Mouse (Mus musculus): Measurements from ENCODE around the gene Slc39a7. TPM values are rescaled to one million over a fixed set of nuclear protein-coding genes. Genes with fewer than 3 reads are reported as not detected.
A peak's percentile ranks its signal among the peaks of the same experiment; 100 is the strongest.
"Not testable (repeated sequence)": the region's sequence is repeated elsewhere in the genome, so short reads cannot be mapped to it uniquely, and the experiment has no call there.

Gene Slc39a7
- polyA plus RNA-seq, 1 experiment from 2014 or later: 96.5 TPM

DNA sequence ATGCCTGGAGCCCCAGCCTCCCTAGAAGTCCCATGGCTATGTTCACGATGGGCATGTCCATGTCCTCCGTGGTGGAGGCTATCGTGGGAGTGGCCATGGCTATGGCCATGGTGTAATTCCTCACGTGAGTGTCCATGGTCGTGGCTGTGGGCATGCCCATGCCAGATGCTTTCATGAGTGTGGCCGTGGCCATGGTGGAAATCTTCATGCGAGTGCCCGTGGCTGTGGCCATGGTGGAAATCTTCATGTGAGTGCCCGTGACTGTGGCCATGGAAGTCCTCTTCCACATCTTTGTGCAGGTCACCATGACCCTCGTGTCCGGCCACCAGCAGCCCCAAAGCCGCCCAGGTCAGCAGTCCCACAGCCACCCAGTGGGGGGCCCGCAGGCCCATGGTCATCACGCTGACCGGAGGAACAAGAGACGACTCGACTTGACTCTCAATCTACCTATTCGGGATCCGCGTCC is 588 bp downstream of the Slc39a7 start:
- DNase-seq (ENCODE audit: low spot score): peak; percentile 15

- no peak for DNase-seq (ENCODE audit: low spot score)
Observed at GRCm38 (mm10) chr17:34029890-34030595, 1.4 kb downstream of the Slc39a7 start.

DNA sequence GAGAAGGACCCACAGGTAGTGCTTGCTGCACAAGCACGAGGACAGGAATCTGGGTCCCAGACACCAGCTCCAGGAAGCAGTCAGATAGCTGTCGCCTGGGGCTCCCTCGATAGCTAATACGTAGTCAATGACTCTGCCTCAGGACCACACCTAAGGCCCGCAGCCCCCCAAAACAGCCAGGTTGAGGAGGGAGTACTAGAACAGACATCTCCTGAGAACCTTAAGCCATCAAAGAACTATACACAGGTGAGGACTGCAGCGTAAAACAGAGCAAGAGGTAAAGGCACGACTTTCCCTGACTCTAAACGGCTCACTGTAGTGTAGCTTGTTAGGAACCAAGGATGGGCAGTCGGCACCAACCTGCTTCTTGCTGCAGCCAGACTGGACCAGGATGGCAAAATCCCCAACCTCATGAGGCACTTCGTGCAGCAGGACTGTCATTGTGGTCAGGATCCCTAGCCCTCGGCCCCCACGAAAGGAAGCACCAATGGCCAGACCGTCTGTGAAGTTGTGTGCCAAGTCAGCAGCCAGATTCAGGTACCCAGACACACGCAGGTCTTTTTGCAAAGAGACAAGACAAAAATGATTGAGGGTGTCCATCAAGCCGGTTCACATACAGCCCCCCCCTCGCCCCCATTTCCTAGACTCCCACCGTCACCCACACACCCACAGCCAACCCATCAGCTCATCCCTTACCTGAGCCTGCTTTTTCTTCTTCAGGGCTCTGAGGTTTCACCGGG is 2.2 kb downstream of the Slc39a7 start:
- no peak for DNase-seq (ENCODE audit: low spot score)

DNA sequence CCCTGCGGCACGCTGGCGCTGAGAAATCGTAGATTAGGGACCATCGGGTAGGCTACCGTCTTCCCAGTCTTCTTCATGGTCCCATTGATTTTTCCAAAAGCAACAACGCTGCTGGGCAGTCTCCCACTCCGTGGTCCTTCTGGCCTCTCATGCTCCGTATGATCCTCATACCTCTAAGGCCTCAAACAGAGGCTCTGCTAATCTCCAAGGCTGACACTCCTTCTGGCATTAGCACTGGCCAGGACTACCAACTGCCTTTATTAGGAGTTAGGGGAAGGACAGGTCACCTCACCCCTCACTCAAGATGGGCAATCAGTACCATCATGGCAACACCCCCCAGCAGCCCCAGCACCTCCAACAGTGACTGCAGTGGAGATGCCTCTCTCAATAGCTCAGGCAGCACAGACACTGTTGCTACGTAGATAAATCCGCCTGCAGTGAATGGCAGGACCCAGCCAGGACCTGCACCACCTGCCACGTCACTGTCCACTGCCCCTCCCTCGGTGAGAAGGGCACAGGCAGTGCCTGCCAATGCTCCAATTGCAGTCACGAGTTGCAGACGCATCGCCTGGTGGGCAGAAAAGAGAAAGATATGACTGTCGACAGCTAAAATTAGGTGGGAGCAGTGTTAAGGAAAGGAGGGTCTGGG is 2.9 kb downstream of the Slc39a7 start:
- DNase-seq (ENCODE audit: low spot score): no peak

DNA sequence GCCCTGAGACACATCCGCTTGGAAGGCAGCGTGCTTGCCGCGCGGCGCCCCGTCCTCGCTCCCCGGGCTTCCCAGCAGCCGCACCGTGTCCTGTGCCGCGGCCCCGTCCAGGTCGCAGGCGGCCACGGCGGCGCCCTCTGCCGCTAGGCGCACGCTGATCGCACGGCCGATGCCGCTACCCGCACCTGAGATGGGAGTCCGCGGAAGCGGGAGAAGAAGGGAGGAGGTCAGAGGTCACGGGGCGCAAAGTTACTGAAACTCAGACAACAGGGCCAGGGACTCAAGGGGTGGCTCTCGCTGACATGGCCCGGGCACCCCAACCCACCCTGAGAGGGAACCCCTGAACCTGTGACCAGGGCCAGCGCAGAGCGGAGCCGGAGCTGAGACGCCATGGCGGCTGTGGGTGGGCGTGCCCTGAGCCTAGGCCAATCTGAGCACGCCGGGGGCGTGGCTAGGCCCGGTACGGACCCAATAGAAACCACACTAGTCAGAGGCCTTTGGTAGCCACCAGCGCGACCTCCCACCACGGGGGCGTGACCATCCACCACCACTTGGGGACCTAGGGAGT is 3.7 kb downstream of the Slc39a7 start, which contains the start of gene H2-Ke6:
Gene H2-Ke6, minus strand, starts transcription at position 405 of the 568 bp plus-strand sequence.
- peak; percentile 92 for DNase-seq (ENCODE audit: low spot score)

- DNase-seq (ENCODE audit: low spot score): peak; percentile 69
Observed at GRCm38 (mm10) chr17:34026917-34027655, 4.4 kb downstream of the Slc39a7 start.

GRCm38 (mm10) chr17:34026221-34026620 is 5.3 kb downstream of the Slc39a7 start:
- peak; percentile 44 for DNase-seq (ENCODE audit: low spot score)

- no peak for DNase-seq (ENCODE audit: low spot score)
Observed at GRCm38 (mm10) chr17:34025756-34026151, 5.7 kb downstream of the Slc39a7 start.

- DNase-seq (ENCODE audit: low spot score): peak; percentile 57
Observed at GRCm38 (mm10) chr17:34024861-34025755, 6.4 kb downstream of the Slc39a7 start.

- peak; percentile 90 for DNase-seq (ENCODE audit: low spot score)
Observed at GRCm38 (mm10) chr17:34024317-34024821, 7.1 kb downstream of the Slc39a7 start, which contains the start of gene Ring1. Gene Ring1 (minus strand): TSS chr17:34024680.

DNA sequence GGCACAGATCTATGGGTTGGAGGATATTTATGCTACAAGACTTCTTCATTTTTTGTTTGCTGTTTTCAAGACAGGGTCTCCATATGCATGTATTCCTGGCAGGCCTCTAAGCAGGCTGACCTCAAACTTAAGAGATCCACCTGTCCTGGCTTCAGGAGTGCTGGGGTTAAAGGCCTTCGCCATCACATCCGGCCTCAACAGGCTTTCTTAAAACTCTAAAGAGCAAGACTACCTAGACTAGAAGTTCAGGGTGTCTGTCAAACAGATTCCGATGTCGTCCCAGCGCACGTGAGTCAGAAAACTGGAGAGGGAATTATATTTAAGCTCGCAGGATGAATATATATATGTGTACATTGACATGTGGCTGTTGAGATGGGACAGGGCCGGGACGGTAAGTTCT is 7.8 kb downstream of the Slc39a7 start:
- DNase-seq (ENCODE audit: low spot score): no peak

DNA sequence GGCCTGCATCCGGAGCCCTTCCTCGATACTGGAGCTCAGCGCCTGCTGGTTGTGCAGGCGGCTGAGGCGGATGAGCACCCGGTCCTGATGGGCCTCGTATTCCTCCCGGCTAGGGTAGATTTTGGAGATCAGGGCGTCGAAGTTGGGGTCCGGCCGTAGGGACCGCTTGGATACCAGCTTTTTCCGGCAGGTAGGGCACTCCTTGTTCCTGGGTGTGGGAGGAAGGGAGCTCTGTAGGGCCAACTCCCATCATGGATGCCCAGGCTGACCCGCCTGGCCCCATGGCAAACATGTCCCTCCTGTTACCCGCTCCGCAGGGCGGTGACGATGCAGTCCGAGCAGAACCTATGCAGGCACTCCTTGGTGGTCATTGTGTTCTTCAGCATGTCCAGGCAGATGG is 8.5 kb downstream of the Slc39a7 start:
- no peak for DNase-seq (ENCODE audit: low spot score)

- DNase-seq (ENCODE audit: low spot score): no peak
Observed at GRCm38 (mm10) chr17:34022414-34022783, 9.1 kb downstream of the Slc39a7 start.

GRCm38 (mm10) chr17:34021539-34022413 is 9.7 kb downstream of the Slc39a7 start:
- no peak for DNase-seq (ENCODE audit: low spot score)

DNA sequence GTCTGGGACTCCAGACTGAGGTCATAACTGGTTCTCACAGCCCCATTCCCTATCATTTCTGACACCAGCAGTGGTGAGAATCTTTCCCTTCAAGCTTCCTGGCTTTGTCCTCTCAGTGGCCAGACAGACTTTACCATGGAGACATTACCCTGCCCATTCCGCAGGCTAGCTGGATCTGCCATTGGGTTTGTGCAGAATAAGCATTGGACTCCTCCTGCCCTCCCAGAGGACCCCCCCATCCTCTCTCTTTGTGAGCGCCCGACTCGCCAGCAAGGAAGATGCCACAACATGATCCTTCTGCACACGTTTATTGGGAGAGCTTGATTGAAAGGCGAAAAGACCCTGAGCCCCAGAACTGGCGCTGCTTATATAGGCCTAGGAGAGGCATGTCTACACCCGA is 18.0 kb downstream of the Slc39a7 start:
- no peak for DNase-seq (ENCODE audit: low spot score)

DNA sequence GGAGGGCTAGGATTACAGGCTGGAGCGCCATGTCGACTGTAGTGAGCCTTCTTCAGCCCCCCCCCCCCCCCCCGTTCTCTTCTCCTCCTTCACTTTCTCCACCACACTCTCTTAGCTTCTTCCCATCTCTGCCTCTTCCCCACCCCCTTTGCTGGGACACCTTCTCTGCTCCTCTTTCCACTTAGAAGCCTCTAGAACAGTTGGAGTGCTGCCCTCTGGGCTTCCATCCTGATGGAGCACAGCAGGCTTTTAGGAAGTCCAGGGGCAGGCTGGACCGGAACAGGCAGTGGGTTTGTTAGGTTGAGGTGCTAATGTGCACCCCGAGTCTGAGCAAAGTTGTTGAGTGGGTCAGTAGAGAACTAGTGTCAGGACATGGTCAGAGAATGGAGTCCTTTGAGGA is 21.3 kb downstream of the Slc39a7 start:
- no peak for DNase-seq (ENCODE audit: low spot score)

DNA sequence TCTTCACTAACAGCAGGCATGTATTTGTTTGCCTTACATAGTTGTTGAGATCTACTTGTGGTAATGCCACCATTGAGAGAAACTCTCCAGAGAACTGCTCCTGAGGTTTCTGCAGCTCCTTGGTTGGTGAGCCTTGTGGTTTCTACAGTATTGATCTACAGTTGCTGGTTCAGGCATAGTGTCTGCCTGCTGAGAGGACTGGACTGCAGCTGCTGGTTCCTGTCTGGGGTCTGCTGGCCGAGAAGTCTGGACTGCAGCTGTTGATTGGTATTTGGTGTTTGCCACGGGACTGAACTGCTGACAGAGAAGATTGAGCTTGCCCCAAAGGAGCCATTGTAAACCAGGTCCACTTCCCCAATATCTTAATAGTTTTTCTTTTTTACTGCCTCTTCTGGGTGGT is 24.9 kb downstream of the Slc39a7 start:
- no peak for DNase-seq (ENCODE audit: low spot score)

DNA sequence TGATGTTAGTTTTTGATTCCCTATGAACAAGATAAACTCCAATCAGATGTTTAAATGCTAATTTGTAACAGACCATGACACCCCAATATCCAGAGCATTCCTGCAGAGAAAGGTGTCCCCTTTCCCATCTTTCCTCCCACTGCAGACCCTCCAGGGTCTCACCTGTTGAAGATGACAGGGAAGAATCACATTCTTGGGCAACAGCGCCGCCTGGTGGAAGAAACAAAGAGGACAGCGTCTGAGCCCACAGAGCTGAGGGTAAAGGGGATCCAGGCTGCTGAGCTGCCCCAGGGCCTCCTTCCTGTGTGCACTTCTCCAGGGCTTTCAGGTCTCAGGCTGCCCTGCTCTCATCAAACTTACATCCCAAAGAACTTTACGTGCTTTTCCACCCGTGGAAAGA is 28.1 kb downstream of the Slc39a7 start:
- peak; percentile 67 for DNase-seq (ENCODE audit: low spot score)

GRCm38 (mm10) chr17:34000796-34001195 is 30.7 kb downstream of the Slc39a7 start:
- not testable (repeated sequence) for DNase-seq (ENCODE audit: low spot score)
